Mouse (Mus musculus) MN1 (cell line): ENCODE results near the gene Ip6k1.

Experiments used
- DNase-seq: peaks from one replicate; pipeline ENCODE4 v3.0.0-alpha.2; 2016; ENCODE audit warnings: low spot score

Ip6k1 gene

DNA sequence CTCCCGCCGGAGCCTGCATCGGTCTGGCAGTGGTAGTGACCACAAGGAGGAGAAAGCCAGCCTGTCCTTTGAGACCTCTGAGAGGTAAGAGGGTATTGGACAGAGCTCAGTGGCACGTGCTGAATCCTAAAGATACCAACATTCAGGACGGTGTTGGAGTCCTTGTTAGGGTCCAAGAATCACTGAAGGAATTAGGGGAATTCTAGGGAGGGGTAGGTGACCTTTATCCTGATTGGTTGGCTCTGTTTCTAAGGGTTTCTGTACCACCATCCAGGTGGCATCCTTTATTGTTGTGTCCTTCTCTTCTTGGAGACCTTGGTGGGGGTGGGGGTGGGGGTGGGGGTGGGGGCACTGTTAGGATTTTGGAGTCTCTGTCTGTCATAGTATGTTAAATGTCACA lies 29.8 kb downstream of the Ip6k1 start:
- DNase-seq, result no peak

- no peak for DNase-seq
These were observed 33.2 kb downstream of the Ip6k1 start for GRCm38 (mm10) chr9:108035331-108036156.

DNA sequence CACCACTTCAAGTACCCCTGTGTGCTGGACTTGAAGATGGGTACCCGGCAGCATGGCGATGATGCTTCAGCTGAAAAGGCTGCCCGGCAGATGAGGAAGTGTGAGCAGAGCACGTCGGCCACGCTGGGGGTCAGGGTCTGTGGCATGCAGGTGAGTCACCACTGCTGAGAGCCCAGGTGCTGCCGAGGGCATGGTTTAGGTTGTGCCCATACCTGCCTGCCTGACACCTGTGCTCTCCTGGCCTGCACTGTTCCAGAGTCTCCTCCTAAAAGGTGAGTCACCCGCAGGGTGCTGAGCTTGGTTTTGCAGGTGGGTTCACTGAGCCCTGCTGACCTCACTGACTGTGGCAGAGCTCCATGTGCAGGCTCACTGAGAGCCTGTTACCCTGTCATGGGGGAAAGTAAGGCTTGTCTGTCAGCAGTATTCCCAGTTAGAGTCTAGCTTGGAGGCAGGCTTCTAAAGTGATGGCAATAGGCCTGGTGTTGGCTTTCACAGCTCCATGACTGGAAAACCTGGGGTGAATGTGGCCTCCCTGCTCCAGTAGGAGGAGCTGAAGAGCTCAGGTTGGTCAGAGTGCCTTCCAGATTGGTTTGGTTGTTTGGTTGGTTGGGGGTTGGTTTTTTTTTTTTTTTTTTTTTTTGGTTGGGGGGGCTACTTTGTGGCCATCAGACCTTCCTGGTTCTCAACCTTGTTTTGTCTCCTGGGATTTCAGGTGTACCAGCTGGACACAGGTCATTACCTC lies 42.6 kb downstream of the Ip6k1 start:
- no peak for DNase-seq

- DNase-seq, result no peak
These were observed 44.3 kb downstream of the Ip6k1 start for GRCm38 (mm10) chr9:108046582-108046981.

- DNase-seq, result no peak
These were observed 45.6 kb downstream of the Ip6k1 start for GRCm38 (mm10) chr9:108047601-108048565.

- DNase-seq, result peak; percentile 44
These were observed 46.3 kb downstream of the Ip6k1 start for GRCm38 (mm10) chr9:108048566-108048955.

- peak; percentile 97 for DNase-seq
These were observed 46.7 kb downstream of the Ip6k1 start, which contains the start of gene Gmppb for GRCm38 (mm10) chr9:108049016-108049455. Gene Gmppb (plus strand): TSS chr9:108049242.

DNA sequence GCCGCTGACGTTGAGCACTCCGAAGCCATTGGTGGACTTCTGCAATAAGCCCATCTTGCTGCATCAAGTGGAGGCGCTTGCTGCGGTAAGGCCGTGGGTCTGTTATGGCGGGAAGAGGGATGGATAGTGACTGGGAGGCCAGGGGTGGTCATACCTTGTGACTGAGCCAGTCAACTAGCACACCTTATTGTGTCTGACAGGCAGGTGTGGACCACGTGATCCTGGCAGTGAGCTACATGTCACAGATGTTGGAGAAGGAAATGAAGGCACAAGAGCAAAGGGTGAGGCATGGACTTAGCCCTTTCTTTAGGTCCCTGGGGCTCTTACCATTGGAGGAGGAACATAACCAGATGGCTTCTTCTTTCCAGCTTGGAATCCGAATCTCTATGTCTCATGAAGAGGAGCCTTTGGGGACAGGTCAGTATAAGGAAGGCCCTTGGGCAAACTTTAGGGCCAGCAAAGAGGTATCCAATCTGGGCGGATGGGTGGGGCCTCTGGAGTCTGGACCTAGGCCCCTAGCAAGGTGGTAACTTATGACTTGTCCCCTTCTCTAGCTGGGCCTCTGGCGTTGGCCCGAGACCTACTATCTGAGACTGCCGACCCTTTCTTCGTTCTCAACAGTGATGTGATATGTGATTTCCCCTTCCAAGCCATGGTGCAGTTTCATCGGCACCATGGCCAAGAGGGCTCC lies 47.4 kb downstream of the Ip6k1 start:
- DNase-seq, result no peak

DNA sequence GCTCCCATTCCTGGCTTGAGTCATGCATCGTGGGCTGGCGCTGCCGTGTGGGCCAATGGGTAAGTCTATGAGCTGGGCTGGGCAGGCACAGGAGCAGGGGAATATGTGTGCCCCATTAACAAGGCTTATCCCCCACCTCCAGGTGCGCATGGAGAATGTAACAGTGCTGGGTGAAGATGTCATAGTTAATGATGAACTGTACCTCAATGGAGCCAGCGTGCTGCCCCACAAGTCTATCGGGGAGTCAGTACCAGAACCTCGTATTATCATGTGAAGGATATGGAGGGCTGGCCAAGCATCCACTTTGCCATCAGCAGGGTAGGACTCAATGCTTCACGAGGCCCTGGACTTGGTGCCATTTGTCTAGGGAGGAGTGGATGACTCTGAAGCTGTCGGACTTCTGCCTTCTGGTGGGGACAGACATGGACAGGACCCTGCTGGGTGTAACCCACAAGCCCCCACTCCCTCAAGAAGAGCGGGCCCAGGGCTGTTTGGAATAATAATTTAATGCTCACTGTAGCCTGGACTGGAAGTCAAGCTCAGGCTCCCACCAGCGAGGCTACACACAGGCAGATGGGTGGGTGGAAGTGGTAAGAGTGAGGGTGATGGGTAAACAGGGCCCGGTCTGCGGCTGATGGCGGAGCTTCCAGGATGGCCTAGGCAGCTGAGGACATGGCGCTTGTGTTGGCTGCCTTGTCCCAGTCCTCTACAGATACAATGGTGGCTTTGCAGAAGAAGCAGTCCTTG lies 49.1 kb downstream of the Ip6k1 start:
- DNase-seq, result no peak

- DNase-seq, result no peak
These were observed 49.6 kb downstream of the Ip6k1 start for GRCm38 (mm10) chr9:108051931-108052220.

DNA sequence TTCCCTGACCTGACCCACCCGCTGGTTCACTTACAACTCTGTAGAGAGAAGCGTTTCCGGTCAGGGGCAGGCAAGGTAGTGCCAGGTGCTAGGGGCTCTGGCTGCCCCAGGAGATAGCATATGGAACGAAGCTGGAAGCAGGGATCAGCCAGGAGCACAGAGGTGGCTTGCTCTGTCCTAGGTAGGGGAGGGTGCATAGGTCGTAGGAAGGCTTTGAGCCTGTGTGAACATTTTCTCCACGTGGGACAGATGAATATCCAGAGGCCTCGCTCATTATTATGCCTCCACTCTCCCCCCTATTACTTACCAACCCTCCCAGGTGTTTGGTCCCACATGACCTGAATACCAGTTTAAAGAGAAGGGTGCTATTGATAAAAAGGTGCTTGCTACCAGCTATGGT lies 50.1 kb downstream of the Ip6k1 start:
- DNase-seq, result no peak

- peak; percentile 92 for DNase-seq
These were observed 50.8 kb downstream of the Ip6k1 start, which contains the start of gene Amigo3 for GRCm38 (mm10) chr9:108052885-108053664. Gene Amigo3 (plus strand): TSS chr9:108053159.

DNA sequence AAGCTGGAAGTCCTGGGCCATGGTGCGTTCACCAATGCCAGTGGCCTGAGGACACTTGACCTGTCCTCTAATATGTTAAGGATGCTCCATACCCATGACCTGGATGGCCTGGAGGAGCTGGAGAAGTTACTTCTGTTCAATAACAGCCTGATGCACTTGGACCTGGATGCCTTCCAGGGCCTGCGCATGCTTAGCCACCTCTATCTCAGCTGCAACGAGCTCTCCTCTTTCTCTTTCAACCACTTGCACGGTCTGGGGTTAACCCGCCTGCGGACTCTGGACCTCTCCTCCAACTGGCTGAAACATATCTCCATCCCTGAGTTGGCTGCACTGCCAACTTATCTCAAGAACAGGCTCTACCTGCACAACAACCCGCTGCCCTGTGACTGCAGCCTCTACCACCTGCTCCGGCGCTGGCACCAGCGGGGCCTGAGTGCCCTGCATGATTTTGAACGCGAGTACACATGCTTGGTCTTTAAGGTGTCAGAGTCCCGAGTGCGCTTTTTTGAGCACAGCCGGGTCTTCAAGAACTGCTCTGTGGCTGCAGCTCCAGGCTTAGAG lies 51.4 kb downstream of the Ip6k1 start:
- DNase-seq, result no peak

- no peak for DNase-seq
These were observed 52.2 kb downstream of the Ip6k1 start for GRCm38 (mm10) chr9:108054331-108055040.

- no peak for DNase-seq
These were observed 52.8 kb downstream of the Ip6k1 start for GRCm38 (mm10) chr9:108055061-108055460.

- no peak for DNase-seq
These were observed 53.4 kb downstream of the Ip6k1 start for GRCm38 (mm10) chr9:108055661-108056237.

- no peak for DNase-seq
These were observed 54.3 kb downstream of the Ip6k1 start for GRCm38 (mm10) chr9:108056361-108057261.

GRCm38 (mm10) chr9:108057262-108057562 lies 54.9 kb downstream of the Ip6k1 start:
- DNase-seq, result no peak
